Mouse (Mus musculus) splenic B cell, adult 2 months (primary cell): ENCODE measurements around the gene Gm44805.
"Not testable (repeated sequence)": the region's sequence is repeated elsewhere in the genome, so short reads cannot be mapped to it uniquely, and the experiment has no call there.

ENCODE experiments used
- DNase-seq: peaks from one replicate; pipeline ENCODE4 v3.0.0-alpha.2; 2011; ENCODE audit warnings: low read depth, low spot score
- H3K27me3 ChIP-seq: 2 replicates; pipeline ENCODE4 v1.6.1; 2012; ENCODE audit warnings: mild to moderate bottlenecking, low read length, moderate library complexity, mixed read lengths; ENCODE audit not compliant: control insufficient read depth, poor library complexity, insufficient read depth, severe bottlenecking
- H3K36me3 ChIP-seq: 2 replicates; pipeline ENCODE4 v1.6.1; 2012; ENCODE audit warnings: mild to moderate bottlenecking, low read length, moderate library complexity, mixed read lengths; ENCODE audit not compliant: control insufficient read depth, poor library complexity, insufficient read depth, severe bottlenecking

Gene Gm44805

GRCm38 (mm10) chr7:19694336-19695212, 13.4 kb upstream of the Gm44805 start:
- DNase-seq = no peak
- Histone ChIP-seq H3K36me3 (no peaks in the 10 kb centered on the region), H3K27me3 (no peaks in the 10 kb centered on the region)

- no peaks in the 10 kb centered on the region for H3K36me3 ChIP-seq
- H3K27me3 ChIP-seq = no peaks in the 10 kb centered on the region
- no peak for DNase-seq
Observed at GRCm38 (mm10) chr7:19693421-19693820, 12.2 kb upstream of the Gm44805 start.

DNA sequence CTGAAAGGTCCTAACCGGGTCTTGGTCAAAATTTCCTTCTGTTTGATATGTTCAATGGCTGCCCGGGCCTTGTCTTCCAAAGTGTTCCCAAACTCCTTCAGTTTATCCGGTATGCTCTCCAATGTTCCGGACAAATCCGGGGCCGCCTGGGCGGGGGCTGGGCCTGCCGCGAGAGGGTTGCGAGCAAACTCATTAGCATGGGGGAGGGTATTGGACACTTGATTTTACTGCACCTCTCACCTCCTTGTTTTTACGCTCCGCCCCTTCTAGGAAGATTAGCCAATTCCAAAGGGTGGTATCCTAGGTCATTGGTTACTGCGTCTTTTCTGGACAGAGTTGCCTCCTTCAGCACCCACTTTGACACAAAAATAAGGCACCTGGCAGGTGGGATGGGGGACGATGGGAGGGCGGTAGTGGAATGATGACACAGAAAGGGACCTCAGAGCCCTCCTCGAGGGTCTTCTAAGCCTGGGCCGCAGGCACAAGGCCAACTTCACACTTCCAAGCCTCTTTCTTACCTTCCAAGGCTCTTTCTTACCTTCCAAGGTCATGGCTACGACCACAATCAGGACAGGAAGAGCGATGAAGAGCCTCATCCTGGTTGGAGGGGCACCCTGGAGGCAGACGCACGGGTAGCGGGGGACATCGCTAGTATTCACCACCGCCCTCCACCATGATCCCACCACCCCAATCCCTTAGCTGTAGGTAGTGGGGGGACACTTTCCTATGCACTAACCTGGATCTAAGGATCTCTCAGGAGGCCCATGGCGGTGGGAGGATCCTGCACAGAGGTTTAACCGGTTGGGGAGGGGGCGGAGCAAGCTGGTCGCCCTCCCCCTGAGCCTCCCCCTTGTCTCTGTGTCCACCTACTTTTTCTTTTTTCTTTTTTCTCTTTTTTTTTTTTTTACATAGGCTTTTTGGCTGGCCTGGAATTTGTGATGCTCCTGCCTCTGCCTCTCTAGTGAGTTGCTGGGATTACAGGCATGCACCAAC, 10.9 kb upstream of the Gm44805 start, which contains the start of gene Apoc1:
TSS of gene Apoc1 (minus strand) at position 788 of the 993 bp plus-strand sequence.
- no peaks in the 10 kb centered on the region for H3K27me3 ChIP-seq
- H3K36me3 ChIP-seq = no peaks in the 10 kb centered on the region
- DNase-seq = no peak

GRCm38 (mm10) chr7:19691434-19691833, 10.2 kb upstream of the Gm44805 start:
- no peaks in the 10 kb centered on the region for H3K36me3 ChIP-seq
- no peaks in the 10 kb centered on the region for H3K27me3 ChIP-seq
- no peak for DNase-seq

GRCm38 (mm10) chr7:19690845-19691244, 9.6 kb upstream of the Gm44805 start:
- no peaks in the 10 kb centered on the region for H3K36me3 ChIP-seq
- no peak for DNase-seq
- H3K27me3 ChIP-seq = no peaks in the 10 kb centered on the region

GRCm38 (mm10) chr7:19688611-19689010, 7.4 kb upstream of the Gm44805 start:
- no peak for DNase-seq

DNA sequence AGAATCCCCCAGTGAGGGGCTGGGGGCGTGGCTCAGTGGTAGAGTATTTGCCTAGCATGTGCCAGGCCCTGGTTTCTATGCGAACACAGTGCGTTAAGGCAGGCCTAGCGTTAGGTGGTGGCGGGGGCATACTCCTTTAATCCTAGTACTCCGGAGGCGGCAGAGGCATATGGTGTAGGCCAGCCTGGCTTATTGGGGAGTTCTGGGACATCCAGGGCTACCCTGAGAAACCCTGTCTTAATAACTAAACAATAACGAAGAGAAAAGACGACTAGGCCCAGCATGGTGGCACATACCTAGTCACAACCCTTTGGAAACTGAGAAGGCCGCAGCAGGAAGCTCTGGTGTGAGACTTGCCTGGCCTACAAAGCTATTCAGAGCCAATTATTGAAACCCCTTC, 6.9 kb upstream of the Gm44805 start:
- no peak for DNase-seq
- Histone ChIP-seq H3K27me3 (no peaks in the 10 kb centered on the region), H3K36me3 (no peaks in the 10 kb centered on the region)

More at GRCm38 (mm10) chr7:19688611-19689010, 7.4 kb upstream of the Gm44805 start:
- H3K36me3 ChIP-seq = no peaks in the 10 kb centered on the region
- H3K27me3 ChIP-seq = no peaks in the 10 kb centered on the region

GRCm38 (mm10) chr7:19686927-19687583, 5.8 kb upstream of the Gm44805 start:
- not testable (repeated sequence) for DNase-seq, H3K36me3 ChIP-seq, H3K27me3 ChIP-seq

DNA sequence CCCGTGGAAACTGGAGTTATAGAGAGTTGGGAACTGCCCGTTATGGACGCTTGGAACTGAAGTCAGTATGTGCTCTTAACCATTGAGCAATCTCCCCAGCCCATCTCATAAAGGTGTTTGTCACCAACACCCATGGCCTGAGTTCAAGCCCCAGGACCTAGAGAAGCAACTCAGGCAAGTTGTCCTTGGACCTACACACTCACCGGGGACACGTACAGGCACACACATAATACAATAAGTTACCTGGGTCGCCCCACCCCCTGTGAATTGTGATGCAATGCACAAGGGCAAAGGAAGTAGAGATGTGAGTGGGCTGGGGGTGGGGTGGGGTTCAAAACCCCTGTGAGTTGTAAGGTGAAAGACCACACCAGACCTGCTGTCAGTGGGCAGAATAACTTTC, 5.3 kb upstream of the Gm44805 start:
- no peaks in the 10 kb centered on the region for H3K27me3 ChIP-seq
- H3K36me3 ChIP-seq = no peaks in the 10 kb centered on the region
- no peak for DNase-seq

DNA sequence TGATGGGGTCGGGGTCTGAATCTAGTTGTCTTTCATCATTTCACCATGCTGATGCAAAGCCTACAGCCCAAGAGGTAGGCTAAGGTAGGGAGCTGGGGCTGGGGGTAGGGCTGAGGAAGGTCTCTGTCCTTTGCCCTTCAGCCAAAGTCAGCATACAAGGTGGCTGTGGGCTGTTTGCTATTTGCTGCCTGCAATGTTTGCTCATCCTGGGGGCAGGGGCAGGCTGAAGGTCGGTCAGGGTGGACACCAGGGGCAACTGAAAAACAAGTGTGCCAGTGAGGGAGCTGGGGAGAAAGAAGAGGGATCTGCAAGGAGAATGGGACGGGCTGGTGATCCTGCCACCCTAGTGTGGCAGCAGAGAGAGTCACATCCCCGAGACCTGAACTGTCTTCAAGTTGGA, 4.2 kb upstream of the Gm44805 start:
- Histone ChIP-seq H3K36me3 (no peaks in the 10 kb centered on the region), H3K27me3 (no peaks in the 10 kb centered on the region)
- DNase-seq = no peak

DNA sequence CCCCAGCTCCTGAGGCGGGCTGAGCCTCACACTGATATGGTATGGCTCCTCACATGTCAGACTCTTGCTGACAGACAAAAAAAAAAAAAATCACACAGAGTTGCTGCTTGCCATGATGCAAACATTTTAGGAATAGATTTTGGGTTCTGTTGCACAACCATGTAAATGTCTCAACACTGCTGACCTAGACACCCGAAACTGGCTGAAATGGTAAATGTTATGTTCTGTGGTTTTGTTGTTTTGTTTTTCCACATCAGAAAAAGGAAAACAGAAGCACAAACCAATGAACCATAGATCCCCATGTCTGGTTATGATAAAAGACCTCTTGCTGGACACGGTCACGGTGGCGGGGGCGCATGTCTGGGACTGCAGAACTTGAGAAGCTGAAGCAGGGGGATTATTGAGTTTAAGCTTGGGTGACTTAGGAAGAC, 2.6 kb upstream of the Gm44805 start:
- Histone ChIP-seq H3K27me3 (no peaks in the 10 kb centered on the region), H3K36me3 (no peaks in the 10 kb centered on the region)
- peak; percentile 72 for DNase-seq

DNA sequence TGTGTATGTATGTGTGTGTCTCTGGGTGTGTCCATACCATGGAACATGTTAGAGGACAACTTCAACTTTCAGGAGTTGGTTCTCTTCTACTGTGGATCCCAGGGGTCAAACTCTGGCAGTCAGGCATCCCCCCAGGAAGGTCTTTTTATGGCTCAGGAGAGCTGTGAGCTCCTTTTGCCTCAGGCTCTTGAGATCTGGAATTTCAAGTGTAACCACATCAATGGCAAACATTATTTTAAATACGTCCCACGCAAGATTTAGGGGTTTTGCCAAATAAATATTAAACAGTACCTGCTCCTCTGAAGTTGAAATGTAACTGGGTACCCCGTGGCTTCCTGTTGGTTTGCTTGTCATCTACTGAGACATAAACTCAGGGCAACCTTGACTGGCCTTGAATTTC, 1.8 kb upstream of the Gm44805 start:
- Histone ChIP-seq H3K36me3 (no peaks in the 10 kb centered on the region), H3K27me3 (no peaks in the 10 kb centered on the region)
- no peak for DNase-seq

- no peak for DNase-seq
- H3K27me3 ChIP-seq = no peaks in the 10 kb centered on the region
- no peaks in the 10 kb centered on the region for H3K36me3 ChIP-seq
Observed at GRCm38 (mm10) chr7:19680702-19681101, 521 bp downstream of the Gm44805 start.

GRCm38 (mm10) chr7:19678901-19679300, 2.3 kb downstream of the Gm44805 start:
- Histone ChIP-seq H3K36me3 (no peaks in the 10 kb centered on the region), H3K27me3 (no peaks in the 10 kb centered on the region)
- no peak for DNase-seq
